Mouse (Mus musculus): ENCODE results near the gene Rpl11.

The Rpl11 gene

DNA sequence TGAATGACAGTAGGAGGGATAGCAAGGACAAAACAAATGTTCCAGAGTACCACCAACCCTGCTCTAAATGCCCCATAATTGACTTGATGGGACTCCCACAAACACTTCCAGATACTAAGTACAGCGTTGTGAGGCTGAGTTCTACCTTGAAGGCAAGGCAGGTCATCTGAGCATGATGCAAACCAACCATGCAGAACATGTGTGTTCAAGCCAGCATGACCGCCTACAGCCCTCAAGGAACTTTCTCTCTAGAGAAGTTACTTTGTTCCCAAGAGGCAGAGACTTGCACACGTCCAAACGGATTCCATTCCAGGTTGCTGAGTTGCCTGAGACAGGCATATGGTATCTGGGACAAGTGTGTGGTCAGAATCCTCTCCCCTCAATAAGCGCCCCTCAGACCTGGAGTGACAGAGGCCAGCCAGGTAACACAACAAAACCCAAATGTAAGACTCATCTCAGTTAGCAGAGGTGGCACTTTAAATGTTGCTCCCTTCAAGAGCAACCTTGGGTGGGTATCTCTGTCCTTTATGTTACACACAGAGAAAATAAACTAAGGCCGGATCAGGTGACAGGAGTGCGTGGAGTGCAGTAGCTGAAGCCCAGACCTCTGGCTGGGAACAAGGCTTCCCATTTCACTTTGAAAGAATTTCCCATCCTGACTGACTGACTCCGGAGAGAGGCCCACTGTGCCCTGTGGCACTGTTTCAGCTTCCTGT is 25.7 kb downstream of the Rpl11 start:
- no peak for DNase-seq (ENCODE audit: low spot score in 2 of 2)

DNA sequence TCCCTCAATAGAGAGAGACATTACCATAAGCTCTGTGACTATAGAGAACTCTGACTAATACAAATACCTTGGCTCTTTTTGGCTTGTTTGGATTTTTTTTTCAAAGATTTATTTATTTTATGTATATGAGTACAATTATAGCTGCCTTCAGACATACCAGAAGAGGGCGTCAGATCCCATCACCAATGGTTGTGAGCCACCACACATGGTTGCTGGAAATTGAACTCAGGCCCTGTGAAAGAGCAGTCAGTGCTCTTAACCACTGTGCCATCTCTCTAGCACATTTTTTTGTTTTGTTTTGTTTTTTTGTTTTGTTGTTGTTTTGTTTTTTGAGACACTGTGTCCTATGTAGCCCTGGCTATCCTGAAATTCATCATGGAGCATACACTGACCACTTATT is 27.9 kb downstream of the Rpl11 start:
- no peak for DNase-seq (ENCODE audit: low spot score in 2 of 2)

DNA sequence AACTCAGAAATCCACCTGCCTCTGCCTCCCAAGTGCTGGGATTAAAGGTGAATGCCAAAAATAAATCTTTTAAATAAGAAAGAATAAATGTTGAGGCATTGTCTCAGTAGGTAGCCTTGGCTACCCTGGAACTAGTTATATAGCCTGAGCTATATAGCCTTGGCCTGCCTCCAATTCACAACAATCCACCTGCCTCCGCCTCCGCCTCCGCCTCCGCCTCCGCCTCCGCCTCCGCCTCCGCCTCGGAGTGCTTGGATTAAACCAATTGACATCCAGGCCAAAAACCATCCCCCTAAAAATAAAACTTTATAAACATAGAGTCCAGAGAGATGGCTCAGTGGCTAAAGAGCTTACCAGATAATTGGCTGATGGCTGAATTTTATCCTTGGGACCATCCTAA is 30.3 kb downstream of the Rpl11 start:
- DNase-seq (ENCODE audit: low spot score in 2 of 2): no peak

GRCm38 (mm10) chr4:136021549-136022047 is 31.6 kb downstream of the Rpl11 start, which contains the start of gene Eloa:
TSS of gene Eloa (minus strand) at chr4:136021763.
- peak; percentile 98 to 99 for DNase-seq (ENCODE audit: low spot score in 2 of 2)

DNA sequence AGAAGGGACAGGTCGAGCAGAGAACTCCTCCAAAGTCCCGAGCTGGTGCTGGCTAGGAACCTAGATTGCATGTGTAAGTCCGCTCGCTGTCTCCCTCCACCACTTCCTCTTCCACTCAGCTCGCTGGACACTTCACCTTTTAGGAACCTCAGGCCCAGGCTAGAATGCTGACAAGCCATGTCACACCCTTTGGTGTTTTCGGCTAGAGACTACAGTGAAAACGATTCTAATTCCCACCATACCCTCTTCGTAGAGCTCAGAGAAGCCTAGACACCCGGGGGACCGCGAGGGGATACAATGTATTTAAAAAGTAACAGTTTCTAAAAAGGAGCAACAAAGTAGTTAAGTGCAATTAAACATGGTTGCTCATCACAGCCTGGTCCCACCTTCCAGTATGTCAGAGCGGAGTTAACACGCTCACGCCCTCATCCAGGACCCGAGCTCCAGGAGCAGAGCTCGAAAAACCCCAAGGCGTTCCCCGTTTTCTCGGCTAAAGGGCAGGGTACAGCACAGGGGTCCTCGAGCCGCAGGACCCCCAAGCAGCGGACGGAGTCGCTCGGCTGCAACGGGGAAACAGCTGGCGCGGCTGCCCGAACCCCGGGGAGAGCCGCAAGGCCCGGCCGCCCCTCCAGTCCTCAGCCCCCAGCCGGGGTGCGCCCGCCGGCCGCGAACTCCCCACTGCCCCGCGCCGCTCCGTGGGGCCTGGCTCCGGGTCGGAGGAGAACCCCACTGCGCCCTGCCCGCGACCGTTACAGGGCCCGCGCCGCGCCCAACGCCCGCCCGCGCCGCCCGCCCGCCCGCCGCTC is 32.3 kb downstream of the Rpl11 start:
- peak in 1 of 2 experiments; percentile 4 for DNase-seq (ENCODE audit: low spot score in 2 of 2)

DNA sequence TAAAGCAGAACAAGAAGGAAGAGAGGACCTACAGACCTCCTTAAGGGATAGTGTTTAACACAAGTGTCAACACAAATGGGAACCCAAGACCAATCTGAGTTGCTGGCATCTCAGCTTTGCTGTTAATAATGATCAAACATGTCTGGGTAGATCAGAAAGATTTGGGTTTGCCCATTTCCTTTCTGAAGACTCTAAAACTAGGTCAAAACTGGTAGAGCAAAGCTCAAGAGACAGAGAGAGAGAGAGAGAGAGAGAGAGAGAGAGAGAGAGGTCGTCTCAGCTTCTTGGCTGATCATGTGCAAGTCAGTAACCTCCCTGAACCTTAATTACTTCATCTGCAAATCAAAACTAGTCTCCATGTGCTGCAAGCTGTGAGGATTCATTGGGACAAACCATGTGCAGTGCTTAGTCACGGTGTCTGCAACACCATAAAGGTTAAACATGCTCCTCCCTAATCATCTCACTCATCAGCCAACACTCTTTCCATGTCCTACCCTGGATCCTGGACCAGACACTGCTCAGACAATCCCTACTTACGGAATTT is 37.1 kb downstream of the Rpl11 start:
- no peak for DNase-seq (ENCODE audit: low spot score in 2 of 2)

GRCm38 (mm10) chr4:136010586-136010985 is 42.6 kb downstream of the Rpl11 start:
- no peak for DNase-seq (ENCODE audit: low spot score in 2 of 2)

GRCm38 (mm10) chr4:136008782-136009447 is 44.3 kb downstream of the Rpl11 start:
- DNase-seq (ENCODE audit: low spot score in 2 of 2): no peak

GRCm38 (mm10) chr4:136006821-136007220 is 46.4 kb downstream of the Rpl11 start:
- DNase-seq (ENCODE audit: low spot score in 2 of 2): no peak

- no peak for DNase-seq (ENCODE audit: low spot score in 2 of 2)
These were observed 48.3 kb downstream of the Rpl11 start for GRCm38 (mm10) chr4:136004921-136005320.

DNA sequence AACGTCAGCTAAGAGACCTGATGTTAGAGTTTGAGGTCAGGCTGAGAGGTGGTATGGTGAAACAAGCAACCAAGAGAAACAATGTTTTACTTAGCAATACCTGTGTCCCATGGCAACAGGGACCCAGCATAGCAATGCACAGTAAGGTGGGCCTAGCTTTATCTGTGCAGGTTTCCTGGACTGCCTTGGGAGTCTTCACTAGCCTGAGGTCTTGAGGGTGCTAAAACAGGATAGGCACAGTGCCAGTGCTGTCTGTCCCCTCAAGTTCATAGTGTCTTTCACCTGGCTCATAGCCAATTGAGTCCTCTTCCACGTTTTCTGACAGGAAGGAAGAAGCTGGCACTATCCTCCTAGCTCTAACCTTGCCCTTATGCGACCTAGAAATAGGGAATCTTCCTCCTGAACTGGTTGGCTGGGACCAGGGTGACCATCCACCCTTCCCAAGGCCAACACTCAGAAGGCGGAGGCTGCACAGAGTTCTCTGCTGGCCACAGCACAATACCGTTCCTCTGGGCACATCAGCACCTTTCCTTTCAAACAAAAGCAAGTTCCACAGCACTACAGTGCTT is 49.0 kb downstream of the Rpl11 start:
- DNase-seq (ENCODE audit: low spot score in 2 of 2): no peak

DNA sequence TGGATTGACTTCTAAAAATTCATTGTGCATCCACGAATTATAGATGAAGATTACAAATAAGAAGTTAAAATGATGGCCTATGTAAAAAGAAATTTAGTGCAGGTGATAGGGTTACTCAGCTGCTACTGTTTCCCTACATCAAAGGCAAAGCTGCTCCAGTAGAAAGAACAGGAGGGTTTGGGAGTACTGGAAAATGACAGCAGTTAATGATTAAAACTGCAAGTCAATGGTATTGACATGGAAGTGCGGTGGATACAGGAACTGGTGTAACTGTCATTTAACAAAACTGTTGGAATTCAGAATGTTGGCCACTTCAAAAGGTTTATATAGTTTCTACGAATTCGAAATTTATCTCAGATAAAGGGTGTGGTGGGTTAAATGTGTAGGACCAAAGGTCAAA is 58.1 kb downstream of the Rpl11 start:
- no peak for DNase-seq (ENCODE audit: low spot score in 2 of 2)

GRCm38 (mm10) chr4:135993941-135994340 is 59.3 kb downstream of the Rpl11 start:
- no peak for DNase-seq (ENCODE audit: low spot score in 2 of 2)

GRCm38 (mm10) chr4:135987714-135988113 is 65.5 kb downstream of the Rpl11 start:
- DNase-seq (ENCODE audit: low spot score in 2 of 2): no peak

GRCm38 (mm10) chr4:135986943-135987710 is 66.1 kb downstream of the Rpl11 start, which contains the start of gene Pithd1:
TSS of gene Pithd1 (minus strand) at chr4:135987264.
- DNase-seq (ENCODE audit: low spot score in 2 of 2): peak; percentile 81 to 88

DNA sequence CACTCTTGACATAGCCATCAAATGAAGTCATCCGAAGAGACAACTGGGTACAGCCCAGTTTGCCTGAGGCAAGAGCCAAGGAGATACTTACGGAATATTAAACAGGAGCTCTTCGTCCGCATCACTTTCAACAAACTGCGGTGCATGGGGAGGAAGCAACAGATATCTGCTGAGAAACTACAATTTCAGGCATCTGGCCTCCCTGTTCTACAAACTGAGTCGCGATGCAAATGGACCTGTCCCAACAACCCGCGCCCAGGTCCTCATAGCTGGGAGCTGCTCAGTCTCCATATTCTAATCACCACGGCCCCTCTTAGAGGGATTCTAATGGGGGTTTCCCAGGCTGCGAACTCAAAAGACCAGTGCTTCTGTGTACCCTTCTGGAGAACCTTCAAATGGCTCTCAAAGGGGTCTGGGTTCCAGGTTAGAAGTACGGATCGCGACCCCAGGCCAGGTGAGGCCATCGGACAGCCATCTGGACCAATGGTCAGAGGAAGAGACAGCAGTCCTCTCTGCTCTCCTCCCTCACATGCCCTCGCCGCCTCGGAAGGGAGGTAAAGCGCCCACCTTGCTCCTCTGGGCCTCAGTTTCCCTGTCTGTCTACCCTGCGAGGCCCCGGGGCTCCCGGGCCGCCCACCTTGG is 66.8 kb downstream of the Rpl11 start:
- DNase-seq (ENCODE audit: low spot score in 2 of 2): no peak

DNA sequence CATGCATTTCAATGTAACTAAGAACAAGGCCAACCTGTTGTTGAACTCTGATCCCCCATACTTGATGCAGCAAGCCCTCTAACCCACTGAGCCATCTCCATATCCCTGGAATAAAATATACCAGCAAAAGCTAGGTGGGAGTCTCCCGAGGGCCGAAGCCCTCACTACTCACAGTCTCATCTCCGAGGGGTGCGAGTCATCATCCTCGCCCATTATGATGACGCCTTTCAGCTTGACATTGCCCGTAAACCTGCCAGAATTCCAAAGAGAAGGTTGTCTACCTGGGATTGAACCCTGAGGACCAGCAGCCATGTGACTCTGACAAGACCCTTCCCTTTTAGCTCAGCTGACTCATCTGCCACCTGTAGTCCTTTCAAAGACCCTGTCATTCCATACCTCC is 67.5 kb downstream of the Rpl11 start:
- DNase-seq (ENCODE audit: low spot score in 2 of 2): no peak

- DNase-seq (ENCODE audit: low spot score in 2 of 2): no peak
These were observed 68.0 kb downstream of the Rpl11 start for GRCm38 (mm10) chr4:135985193-135985592.

DNA sequence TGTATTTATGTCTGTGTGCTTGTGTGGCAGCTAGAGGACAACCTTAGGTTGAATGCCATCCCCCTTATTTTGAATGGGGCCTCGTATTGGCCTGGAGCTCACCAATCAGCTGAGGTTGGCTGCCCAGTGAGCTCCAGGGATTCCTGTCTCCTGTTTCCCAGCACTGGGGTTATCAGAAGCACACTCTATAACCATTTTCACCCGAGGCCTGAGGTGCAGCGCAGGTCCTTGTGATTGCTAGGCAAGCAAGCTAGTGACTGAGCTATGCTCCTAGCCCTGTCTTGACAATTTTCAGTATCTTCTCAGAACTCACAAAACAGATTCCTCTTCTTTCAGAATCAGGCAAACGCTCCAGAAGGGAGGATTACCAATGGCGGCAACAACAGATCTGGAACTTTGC is 68.7 kb downstream of the Rpl11 start:
- DNase-seq (ENCODE audit: low spot score in 2 of 2): no peak

GRCm38 (mm10) chr4:135981524-135982063 is 71.6 kb downstream of the Rpl11 start:
- no peak for DNase-seq (ENCODE audit: low spot score in 2 of 2)
